Mouse (Mus musculus) CD4-positive, CD25-positive, alpha-beta regulatory T cell, adult 4 months (primary cell): ENCODE measurements at regions not wholly inside any gene's neighbourhood (a gene's known extent, or its start where the extent isn't known, plus 50 kb on each side); places are given as distances from the start of the nearest gene placed in this dataset.
"Not testable (repeated sequence)": the region's sequence is repeated elsewhere in the genome, so short reads cannot be mapped to it uniquely, and the experiment has no call there.

Experiments
- ATAC-seq: one replicate; pipeline ENCODE4 v1.8.0; 2017

GRCm38 (mm10) chr5:3250273-3250672, 91.0 kb upstream of the Cdk6 start:
- no peak for ATAC-seq

GRCm38 (mm10) chr5:3260289-3260688, 81.0 kb upstream of the Cdk6 start:
- no peak for ATAC-seq

- ATAC-seq = not testable (repeated sequence)
Observed at GRCm38 (mm10) chr5:3264988-3265738, 76.1 kb upstream of the Cdk6 start.

- no peak for ATAC-seq
Observed at GRCm38 (mm10) chr5:3267021-3267420, 74.3 kb upstream of the Cdk6 start.

- no peak for ATAC-seq
Observed at GRCm38 (mm10) chr5:3269760-3270159, 71.5 kb upstream of the Cdk6 start.

- not testable (repeated sequence) for ATAC-seq
Observed at GRCm38 (mm10) chr5:3273140-3273539, 68.1 kb upstream of the Cdk6 start.

- ATAC-seq = not testable (repeated sequence)
Observed at GRCm38 (mm10) chr5:3277241-3277640, 64.0 kb upstream of the Cdk6 start.

GRCm38 (mm10) chr5:3278956-3279355, 62.3 kb upstream of the Cdk6 start:
- not testable (repeated sequence) for ATAC-seq

GRCm38 (mm10) chr5:3281911-3282506, 59.3 kb upstream of the Cdk6 start:
- not testable (repeated sequence) for ATAC-seq

GRCm38 (mm10) chr5:3283083-3283482, 58.2 kb upstream of the Cdk6 start:
- ATAC-seq = no peak

GRCm38 (mm10) chr5:3284335-3284734, 57.0 kb upstream of the Cdk6 start:
- not testable (repeated sequence) for ATAC-seq

GRCm38 (mm10) chr5:3289991-3290417, 51.3 kb upstream of the Cdk6 start:
- ATAC-seq = not testable (repeated sequence)
